Mouse (Mus musculus) MEL (cell line): ENCODE measurements at regions not wholly inside any gene's neighbourhood (a gene's known extent, or its start where the extent isn't known, plus 50 kb on each side); places are given as distances from the start of the nearest gene placed in this dataset.

Experiments used
- DNase-seq: peaks from one replicate; pipeline ENCODE4 v3.0.0; 2011; ENCODE audit warnings: low read depth, low spot score
- H3K27ac ChIP-seq: 2 replicates; pipeline ENCODE4 v1.5.1; 2012; ENCODE audit warnings: low read depth, mild to moderate bottlenecking, control low read depth, low read length, moderate library complexity; ENCODE audit not compliant: control insufficient read depth
- H3K27me3 ChIP-seq, 2 experiments: fragments of 150-350 bp in 1 of 2; sonication (generic) in 1 of 2; 2 replicates each; pipeline ENCODE4 v1.6.1; 2012; ENCODE audit warnings: low read length in 2 of 2, mild to moderate bottlenecking in 2 of 2, improper control_type of control experiment in 1 of 2, moderate library complexity in 1 of 2; ENCODE audit not compliant: insufficient read depth in 2 of 2, control insufficient read depth in 1 of 2
- H3K36me3 ChIP-seq, 2 experiments: 2 replicates each; pipeline ENCODE4 v1.6.1; 2012 to 2014; ENCODE audit warnings: low read length in 2 of 2, improper control_type of control experiment in 1 of 2, inconsistent platforms in 1 of 2, mild to moderate bottlenecking in 1 of 2; ENCODE audit not compliant: insufficient read depth in 2 of 2, control insufficient read depth in 1 of 2
- H3K4me1 ChIP-seq, 2 experiments: fragments of 150-350 bp in 1 of 2; sonication (generic) in 1 of 2; 2 replicates each; pipeline ENCODE4 v1.6.1; 2012; ENCODE audit warnings: low read length in 2 of 2, improper control_type of control experiment in 1 of 2, mild to moderate bottlenecking in 1 of 2; ENCODE audit not compliant: insufficient read depth in 2 of 2, control insufficient read depth in 1 of 2
- H3K4me3 ChIP-seq, 2 experiments: fragments of 150-350 bp in 1 of 2; sonication (generic) in 1 of 2; 2 replicates each; pipeline ENCODE4 v1.5.1; 2012; ENCODE audit warnings: low read depth in 2 of 2, low read length in 2 of 2, mild to moderate bottlenecking in 2 of 2, moderate library complexity in 2 of 2, control low read depth in 1 of 2, improper control_type of control experiment in 1 of 2; ENCODE audit not compliant: control insufficient read depth in 1 of 2, insufficient read depth in 1 of 2
- H3K79me2 ChIP-seq: 2 replicates; pipeline ENCODE4 v1.6.1; 2012; ENCODE audit warnings: mild to moderate bottlenecking, low read length, moderate library complexity; ENCODE audit not compliant: control insufficient read depth, poor library complexity, insufficient read depth
- H3K9ac ChIP-seq: 2 replicates; pipeline ENCODE4 v1.6.1; 2012; ENCODE audit warnings: low read depth, mild to moderate bottlenecking, control low read depth, low read length, moderate library complexity; ENCODE audit not compliant: control insufficient read depth, poor library complexity, severe bottlenecking
- H3K9me3 ChIP-seq: fragments of 150-350 bp; sonication (generic); replicated peaks from 2 replicates; pipeline ENCODE4 v1.6.1; 2012; ENCODE audit warnings: mild to moderate bottlenecking, low read length, improper control_type of control experiment, moderate library complexity; ENCODE audit not compliant: insufficient read depth
- CHD2 ChIP-seq: IDR thresholded peaks from 2 replicates; pipeline ENCODE4 v1.6.1; 2011; ENCODE audit warnings: low read length, improper control_type of control experiment
- CTCF ChIP-seq, 3 experiments: IDR thresholded peaks in 2 of 3; conservative IDR thresholded peaks in 1 of 3; 2 replicates each; pipeline ENCODE4 v1.5.1; 2011 to 2012; ENCODE audit warnings: low read length in 3 of 3, low read depth in 2 of 3, mild to moderate bottlenecking in 2 of 3, improper control_type of control experiment in 1 of 3, inconsistent platforms in 1 of 3, mixed read lengths in 1 of 3, moderate library complexity in 1 of 3; ENCODE audit not compliant: control insufficient read depth in 1 of 3, insufficient read depth in 1 of 3, poor library complexity in 1 of 3, severe bottlenecking in 1 of 3
- ELF1 ChIP-seq: IDR thresholded peaks from 2 replicates; pipeline ENCODE4 v1.6.1; 2014; ENCODE audit warnings: low read depth, mild to moderate bottlenecking, inconsistent platforms, low read length, improper control_type of control experiment, moderate library complexity
- EP300 ChIP-seq, 2 experiments: IDR thresholded peaks; 2 replicates each; pipeline ENCODE4 v1.6.1; 2011; ENCODE audit warnings: improper control_type of control experiment in 2 of 2, low read length in 2 of 2, low read depth in 1 of 2, mild to moderate bottlenecking in 1 of 2
- ETS1 ChIP-seq: IDR thresholded peaks from 2 replicates; pipeline ENCODE4 v1.6.1; 2012; ENCODE audit warnings: low read depth, mild to moderate bottlenecking, inconsistent platforms, low read length, improper control_type of control experiment, moderate library complexity
- MAFK ChIP-seq: IDR thresholded peaks from 2 replicates; pipeline ENCODE4 v1.6.1; 2011; ENCODE audit warnings: low read depth, mild to moderate bottlenecking, low read length, improper control_type of control experiment, borderline replicate concordance
- MXI1 ChIP-seq: IDR thresholded peaks from 2 replicates; pipeline ENCODE4 v1.6.1; 2011; ENCODE audit warnings: mild to moderate bottlenecking, low read depth, low read length, improper control_type of control experiment
- MYB ChIP-seq: IDR thresholded peaks from 2 replicates; pipeline ENCODE4 v1.6.1; 2011; ENCODE audit warnings: mild to moderate bottlenecking, low read depth, low read length, improper control_type of control experiment
- POLR2A ChIP-seq, 2 experiments: IDR thresholded peaks; 2 replicates each; pipeline ENCODE4 v1.6.1; 2011 to 2012; ENCODE audit warnings: low read length in 2 of 2, mild to moderate bottlenecking in 2 of 2, control low read depth in 1 of 2, improper control_type of control experiment in 1 of 2, low read depth in 1 of 2, moderate library complexity in 1 of 2; ENCODE audit not compliant: control insufficient read depth in 1 of 2, insufficient read depth in 1 of 2, poor library complexity in 1 of 2
- RCOR1 ChIP-seq: IDR thresholded peaks from 2 replicates; pipeline ENCODE4 v1.6.1; 2012; ENCODE audit warnings: low read depth, mild to moderate bottlenecking, inconsistent platforms, low read length, improper control_type of control experiment
- ZNF384 ChIP-seq: IDR thresholded peaks from 2 replicates; pipeline ENCODE4 v1.6.1; 2012; ENCODE audit warnings: low read depth, mild to moderate bottlenecking, inconsistent platforms, low read length, improper control_type of control experiment

- Histone ChIP-seq H3K9me3 (no peaks in the 10 kb centered on the region), H3K27me3 (no peaks in the 10 kb centered on the region), H3K4me3 (no peak overlapping the region), H3K27ac (no peak overlapping the region), H3K4me1 (no peaks in the 10 kb centered on the region), H3K36me3 (no peaks in the 10 kb centered on the region), H3K79me2 (no peaks in the 10 kb centered on the region), H3K9ac (no peak overlapping the region)
- TF ChIP-seq ETS1: no peak
- DNase-seq: no peak
These were observed 551.2 kb upstream of the Impad1 start for GRCm38 (mm10) chr4:5344311-5344710.

GRCm38 (mm10) chr4:5337158-5337896, 544.2 kb upstream of the Impad1 start:
- Histone ChIP-seq H3K79me2 (no peaks in the 10 kb centered on the region), H3K27ac (no peak overlapping the region), H3K4me1 (no peaks in the 10 kb centered on the region), H3K9ac (no peak overlapping the region), H3K9me3 (no peaks in the 10 kb centered on the region), H3K4me3 (no peak overlapping the region), H3K36me3 (no peaks in the 10 kb centered on the region), H3K27me3 (no peaks in the 10 kb centered on the region)
- TF ChIP-seq ZNF384 (no peak), ELF1 (no peak), MYB (no peak), POLR2A (IDR thresholded peaks at IDR 0.05; ENCODE audit: control insufficient read depth in 1 of 2, insufficient read depth in 1 of 2, low read depth in 1 of 2, low read length in 2 of 2, poor library complexity in 1 of 2) (no peak)
- DNase-seq: no peak

GRCm38 (mm10) chr4:5335030-5335429, 541.9 kb upstream of the Impad1 start:
- Histone ChIP-seq H3K27ac (no peak overlapping the region), H3K9me3 (no peaks in the 10 kb centered on the region), H3K4me1 (no peaks in the 10 kb centered on the region), H3K27me3 (no peaks in the 10 kb centered on the region), H3K36me3 (no peaks in the 10 kb centered on the region), H3K9ac (no peak overlapping the region), H3K4me3 (no peak overlapping the region), H3K79me2 (no peaks in the 10 kb centered on the region)
- TF ChIP-seq CTCF (IDR thresholded peaks at IDR 0.05 in 2 of 3, conservative IDR thresholded peaks at IDR 0.05 in 1 of 3; ENCODE audit: control insufficient read depth in 1 of 3, insufficient read depth in 1 of 3, low read depth in 2 of 3, low read length in 3 of 3, poor library complexity in 1 of 3, severe bottlenecking in 1 of 3) (no peak), MYB (no peak), RCOR1 (no peak), MXI1 (no peak), EP300 (IDR thresholded peaks at IDR 0.05; ENCODE audit: low read depth in 1 of 2, low read length in 2 of 2) (no peak), CHD2 (no peak), MAFK (no peak)
- DNase-seq: no peak
